18 mouse cellular contexts compared by ENCODE assay signal in the genomic region with DNA sequence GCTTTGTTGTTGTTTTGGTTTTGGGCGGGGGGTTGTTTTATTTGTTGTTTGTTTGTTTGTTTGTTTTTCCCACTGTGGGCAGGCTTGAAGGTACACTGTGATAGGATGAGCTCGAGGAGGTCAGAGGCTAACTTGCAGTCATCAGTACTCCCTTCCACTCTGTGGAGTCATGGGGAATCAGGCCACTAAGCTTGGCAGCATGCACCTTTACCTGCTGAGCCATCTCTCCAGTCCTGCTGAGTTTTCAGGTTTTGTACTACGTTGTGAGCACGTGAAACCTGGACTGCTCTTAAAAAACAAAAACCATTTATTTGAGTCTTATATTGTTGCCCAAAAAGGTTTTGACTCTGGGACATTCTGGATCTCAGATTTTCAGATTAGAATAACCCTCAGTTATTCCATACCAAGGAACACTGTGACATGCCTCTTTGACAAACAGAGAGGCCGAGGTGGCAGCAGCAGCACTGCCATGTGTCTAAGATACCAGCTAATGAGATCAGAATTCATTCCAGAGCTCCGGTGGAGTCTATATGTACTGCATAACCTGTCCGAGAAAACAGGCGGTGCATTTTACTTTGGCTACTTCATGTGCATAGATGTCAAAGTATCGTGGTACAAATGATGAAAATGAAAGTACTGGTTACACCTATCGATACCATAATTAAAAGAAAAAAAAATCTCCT. TPM values are rescaled to one million over a fixed set of nuclear protein-coding genes. Genes with fewer than 3 reads are reported as not detected.
A peak's percentile ranks its signal among the peaks of the same experiment; 100 is the strongest.
DNase-seq lines count a peak whose midpoint lies in the region; ATAC-seq lines count a peak whose summit lies in the region.
"Had no signal": no experiment of that assay in that cellular context is flagged by ENCODE, and none has a peak within 500 bp of the region (broad histone marks: within the 10 kb centered on the region; RNA-seq: fewer than 3 reads in every experiment).

No protein-coding gene starts in this region.

- ATAC-seq in cerebellum, adult (ENCODE audit: insufficient number of reproducible peaks, low FRiP score, low TSS enrichment): peak; percentile 68; the same call in 1 of the 2 replicates
- ATAC-seq: forebrain, embryonic 15.5 days; hindbrain, embryonic 16.5 days; intestine, embryonic 15.5 days; Patski had no signal

- DNase-seq in cerebellum, postnatal 4 days (ENCODE audit: low spot score in 2 of 2): no peak
- DNase-seq in cerebellum, adult 11 months: peak; percentile 33
- DNase-seq in cerebellum, adult 8-10 months: peak; percentile 27
- peak; percentile 40 to 41 for DNase-seq in cerebellum, postnatal 25 days
- DNase-seq in natural killer cell, adult 2 months (ENCODE audit: low spot score in 2 of 2): no peak
- DNase-seq in urinary bladder, adult 2 months (ENCODE audit: low spot score): no peak
- no peak for DNase-seq in kidney, adult 9 months
- DNase-seq: adrenal gland, postnatal 10 days; adrenal gland, postnatal 36 days; embryo, embryonic 11 days; gastrocnemius, postnatal 10 days; gastrocnemius, postnatal 36 days; kidney, adult 11 months had no signal

RNA-seq across cellular contexts. Expression of a gene that starts 52.1 kb away (rescaled TPM):
- polyA plus RNA-seq in urinary bladder, adult 2 months (2012; rRNA removed): 21.4 and 24.1 TPM in 2 replicates

Comparison
In these comparisons a context has a peak if more than half of its experiments do, and no peak if none do; other contexts are left out.
1. DNase-seq: peak in cerebellum, adult 11 months (single experiment), cerebellum, adult 8-10 months (single experiment) and cerebellum, postnatal 25 days (2 of 2); none in cerebellum, postnatal 4 days (0 of 2), natural killer cell, adult 2 months (0 of 2), urinary bladder, adult 2 months (single experiment) and kidney, adult 9 months (single experiment).